Mouse (Mus musculus): ENCODE results near the gene Odf2. TPM values are rescaled to one million over a fixed set of nuclear protein-coding genes. Genes with fewer than 3 reads are reported as not detected.

Gene Odf2
- polyA plus RNA-seq, 1 experiment = 264 TPM

GRCm38 (mm10) chr2:29857341-29857740 is 31.7 kb upstream of the Odf2 start:
- Histone ChIP-seq H3K27me3 (ENCODE audit: control insufficient read depth, insufficient read depth, low read length) (no peaks in the 10 kb centered on the region), H3K27ac (ENCODE audit: insufficient read depth, low read length) (peak overlapping the region; percentile 76; the same call in 1 of the 2 replicates), H3K4me3 (replicated peaks; ENCODE audit: insufficient read depth, low read depth, low read length) (no peak overlapping the region), H3K4me1 (ENCODE audit: control insufficient read depth, insufficient read depth, low read length) (no peaks in the 10 kb centered on the region)
- no peak for TF ChIP-seq CTCF (IDR thresholded peaks at IDR 0.05; ENCODE audit: borderline replicate concordance, insufficient read depth, low read depth, low read length)
- TF ChIP-seq POLR2A (IDR thresholded peaks at IDR 0.05; ENCODE audit: borderline replicate concordance, insufficient read depth, low read length) = no peak
- WGBS = 15% methylated on average over 2 of the region's 2 CpGs
- no peak for DNase-seq

- Histone ChIP-seq H3K4me1 (ENCODE audit: control insufficient read depth, insufficient read depth, low read length) (no peaks in the 10 kb centered on the region), H3K4me3 (replicated peaks; ENCODE audit: insufficient read depth, low read depth, low read length) (no peak overlapping the region), H3K27ac (ENCODE audit: insufficient read depth, low read length) (no peak overlapping the region), H3K27me3 (ENCODE audit: control insufficient read depth, insufficient read depth, low read length) (no peaks in the 10 kb centered on the region)
- 59% methylated on average over 5 of the region's 5 CpGs for WGBS
- no peak for DNase-seq
- TF ChIP-seq CTCF (IDR thresholded peaks at IDR 0.05; ENCODE audit: borderline replicate concordance, insufficient read depth, low read depth, low read length) = no peak
- TF ChIP-seq POLR2A (IDR thresholded peaks at IDR 0.05; ENCODE audit: borderline replicate concordance, insufficient read depth, low read length) = no peak
Measured at GRCm38 (mm10) chr2:29857967-29858366, 31.1 kb upstream of the Odf2 start.

- H3K27ac ChIP-seq (ENCODE audit: insufficient read depth, low read length) = 0 out of 2 replicates have a peak overlapping the region, but pooled peaks have one; percentile 36
- no peak for DNase-seq
- TF ChIP-seq POLR2A (IDR thresholded peaks at IDR 0.05; ENCODE audit: borderline replicate concordance, insufficient read depth, low read length) = no peak
- TF ChIP-seq CTCF (IDR thresholded peaks at IDR 0.05; ENCODE audit: borderline replicate concordance, insufficient read depth, low read depth, low read length) = peak; percentile 48; the same call in 1 of the 2 replicates
Measured at GRCm38 (mm10) chr2:29858748-29859473, 30.1 kb upstream of the Odf2 start.

GRCm38 (mm10) chr2:29865125-29865524 is 23.9 kb upstream of the Odf2 start:
- H3K27ac ChIP-seq (ENCODE audit: insufficient read depth, low read length) = no peak overlapping the region
- no peak for TF ChIP-seq CTCF (IDR thresholded peaks at IDR 0.05; ENCODE audit: borderline replicate concordance, insufficient read depth, low read depth, low read length)
- TF ChIP-seq POLR2A (IDR thresholded peaks at IDR 0.05; ENCODE audit: borderline replicate concordance, insufficient read depth, low read length) = no peak
- DNase-seq = no peak
- peaks cover 7% of the 10 kb centered on the region; the same call in 1 of the 2 replicates for H3K4me1 ChIP-seq (ENCODE audit: control insufficient read depth, insufficient read depth, low read length)
- no peaks in the 10 kb centered on the region for H3K27me3 ChIP-seq (ENCODE audit: control insufficient read depth, insufficient read depth, low read length)
- WGBS = 85% methylated on average over 4 of the region's 4 CpGs
- H3K4me3 ChIP-seq (replicated peaks; ENCODE audit: insufficient read depth, low read depth, low read length) = no peak overlapping the region

More at GRCm38 (mm10) chr2:29858748-29859473, 30.1 kb upstream of the Odf2 start:
- 7% methylated on average over 5 of the region's 5 CpGs for WGBS
- Histone ChIP-seq H3K27me3 (ENCODE audit: control insufficient read depth, insufficient read depth, low read length) (no peaks in the 10 kb centered on the region), H3K4me3 (replicated peaks; ENCODE audit: insufficient read depth, low read depth, low read length) (no peak overlapping the region), H3K4me1 (ENCODE audit: control insufficient read depth, insufficient read depth, low read length) (no peaks in the 10 kb centered on the region)

GRCm38 (mm10) chr2:29868949-29869645 is 19.9 kb upstream of the Odf2 start, which contains the start of gene Cercam:
Gene Cercam, plus strand, starts transcription at chr2:29869164.
- DNase-seq = peak; percentile 88 to 91
- WGBS = 1% methylated on average over 44 of the region's 44 CpGs
- H3K27me3 ChIP-seq (ENCODE audit: control insufficient read depth, insufficient read depth, low read length) = no peaks in the 10 kb centered on the region
- peaks cover 36% of the 10 kb centered on the region for H3K4me1 ChIP-seq (ENCODE audit: control insufficient read depth, insufficient read depth, low read length)
- H3K27ac ChIP-seq (ENCODE audit: insufficient read depth, low read length) = peak within 1 kb of the TSS; percentile 35; the same call in 1 of the 2 replicates
- H3K4me3 ChIP-seq (replicated peaks; ENCODE audit: insufficient read depth, low read depth, low read length) = peak within 1 kb of the TSS; percentile 76
- TF ChIP-seq CTCF (IDR thresholded peaks at IDR 0.05; ENCODE audit: borderline replicate concordance, insufficient read depth, low read depth, low read length) = peak; percentile 85
- TF ChIP-seq POLR2A (IDR thresholded peaks at IDR 0.05; ENCODE audit: borderline replicate concordance, insufficient read depth, low read length) = peak; percentile 48; the same call in 1 of the 2 replicates

- H3K27ac ChIP-seq (ENCODE audit: insufficient read depth, low read length) = peak overlapping the region; percentile 35; the same call in 1 of the 2 replicates
- peaks cover 36% of the 10 kb centered on the region for H3K4me1 ChIP-seq (ENCODE audit: control insufficient read depth, insufficient read depth, low read length)
- DNase-seq = no peak
- peak overlapping the region; percentile 76 for H3K4me3 ChIP-seq (replicated peaks; ENCODE audit: insufficient read depth, low read depth, low read length)
- no peak for TF ChIP-seq CTCF (IDR thresholded peaks at IDR 0.05; ENCODE audit: borderline replicate concordance, insufficient read depth, low read depth, low read length)
- no peak for TF ChIP-seq POLR2A (IDR thresholded peaks at IDR 0.05; ENCODE audit: borderline replicate concordance, insufficient read depth, low read length)
- 23% methylated on average over 17 of the region's 17 CpGs for WGBS
- H3K27me3 ChIP-seq (ENCODE audit: control insufficient read depth, insufficient read depth, low read length) = no peaks in the 10 kb centered on the region
Measured at GRCm38 (mm10) chr2:29869646-29870451, 19.2 kb upstream of the Odf2 start.

- Histone ChIP-seq H3K4me1 (ENCODE audit: control insufficient read depth, insufficient read depth, low read length) (peaks cover 40% of the 10 kb centered on the region), H3K27ac (ENCODE audit: insufficient read depth, low read length) (peak overlapping the region; percentile 94), H3K4me3 (replicated peaks; ENCODE audit: insufficient read depth, low read depth, low read length) (no peak overlapping the region), H3K27me3 (ENCODE audit: control insufficient read depth, insufficient read depth, low read length) (no peaks in the 10 kb centered on the region)
- 22% methylated on average over 10 of the region's 10 CpGs for WGBS
- peak; percentile 76 to 80 for DNase-seq
- TF ChIP-seq CTCF (IDR thresholded peaks at IDR 0.05; ENCODE audit: borderline replicate concordance, insufficient read depth, low read depth, low read length) (peak; percentile 8; the same call in 1 of the 2 replicates), POLR2A (IDR thresholded peaks at IDR 0.05; ENCODE audit: borderline replicate concordance, insufficient read depth, low read length) (no peak)
Measured at GRCm38 (mm10) chr2:29872581-29873295, 16.3 kb upstream of the Odf2 start.

Data from cerebellum, adult 2 months (tissue).